Mouse (Mus musculus) liver, adult 2 months (tissue): Measurements from ENCODE around the gene Gm45140. TPM values are rescaled to one million over a fixed set of nuclear protein-coding genes. Genes with fewer than 3 reads are reported as not detected.

Experiments used
- DNase-seq: peaks from one replicate; pipeline ENCODE4 v3.0.0-alpha.2; 2011; ENCODE audit warnings: low read depth, low spot score; ENCODE audit errors: extremely low read depth
- H3K27ac ChIP-seq: fragments of 200-500 bp; replicated peaks from 2 replicates; pipeline ENCODE4 v1.5.1; 2012; ENCODE audit warnings: low read depth, mild to moderate bottlenecking, control low read depth, inconsistent platforms, low read length; ENCODE audit not compliant: insufficient read depth
- H3K27me3 ChIP-seq: fragments of 200-500 bp; 2 replicates; pipeline ENCODE4 v1.6.1; 2012; ENCODE audit warnings: mild to moderate bottlenecking, moderate library complexity, low read length, inconsistent platforms; ENCODE audit not compliant: control insufficient read depth, insufficient read depth
- H3K36me3 ChIP-seq: fragments of 200-500 bp; 2 replicates; pipeline ENCODE4 v1.6.1; 2012; ENCODE audit warnings: low read length, inconsistent platforms; ENCODE audit not compliant: control insufficient read depth, insufficient read depth
- H3K4me1 ChIP-seq: fragments of 200-500 bp; 2 replicates; pipeline ENCODE4 v1.6.1; 2011; ENCODE audit warnings: low read length; ENCODE audit not compliant: control insufficient read depth, insufficient read depth
- H3K4me3 ChIP-seq: fragments of 200-500 bp; 2 replicates; pipeline ENCODE4 v1.5.1; 2011; ENCODE audit warnings: low read depth, mild to moderate bottlenecking, control low read depth, low read length, moderate library complexity; ENCODE audit not compliant: insufficient read depth
- H3K79me2 ChIP-seq: fragments of 200-500 bp; 2 replicates; pipeline ENCODE4 v1.6.1; 2012; ENCODE audit warnings: inconsistent platforms, mild to moderate bottlenecking, low read length, moderate library complexity; ENCODE audit not compliant: control insufficient read depth, insufficient read depth
- H3K9ac ChIP-seq: fragments of 200-500 bp; 2 replicates; pipeline ENCODE4 v1.6.1; 2012; ENCODE audit warnings: low read depth, mild to moderate bottlenecking, control low read depth, inconsistent platforms, low read length
- CTCF ChIP-seq: fragments of 200-500 bp; IDR thresholded peaks from 2 replicates; pipeline ENCODE4 v1.5.1; 2011; ENCODE audit warnings: low read depth, low read length, control low read depth
- POLR2A ChIP-seq: fragments of 200-500 bp; IDR thresholded peaks from 2 replicates; pipeline ENCODE4 v1.6.1; 2011; ENCODE audit warnings: low read length, control low read depth; ENCODE audit not compliant: insufficient read depth; ENCODE audit errors: extremely low read depth
- WGBS: fragments of 180-500 bp; shearing (Covaris S2); methylation state at CpG from one replicate; pipeline ENCODE4 v1.1.7; 2018; 5-methylcytosine and 5-hydroxymethylcytosine counted together
- polyA plus RNA-seq: library from polyadenylated mRNA; depleted of rRNA; stranded (reverse); fragments of >200 nt; gene quantifications from 2 replicates; pipeline ENCODE4 v1.2.3, GENCODE M21; 2012; rRNA removed
- total RNA-seq: library from RNA; depleted of rRNA; stranded (reverse); fragments of >200 nt; gene quantifications from 2 replicates; pipeline ENCODE4 v1.2.3, GENCODE M21; 2014; rRNA removed

Gm45140 gene
- total and polyA plus RNA-seq, 2 experiments: 0.98 to 1.0 TPM

GRCm38 (mm10) chr6:87739898-87740297, 95.7 kb downstream of the Gm45140 start:
- no peak overlapping the region for H3K9ac ChIP-seq
- no peaks in the 10 kb centered on the region for H3K79me2 ChIP-seq
- no peaks in the 10 kb centered on the region; the same call in 1 of the 2 replicates for H3K4me1 ChIP-seq
- no peaks in the 10 kb centered on the region for H3K36me3 ChIP-seq
- no peaks in the 10 kb centered on the region for H3K27me3 ChIP-seq
- H3K27ac ChIP-seq: no peak overlapping the region
- no peak overlapping the region for H3K4me3 ChIP-seq
- TF ChIP-seq CTCF (no peak), POLR2A (no peak)
- 71% methylated on average over 6 of the region's 6 CpGs for WGBS
- no peak for DNase-seq

Other genes with a start within 250 kb of the Gm45140 start
- 0.07 and 0.09 TPM in 2 replicates for gene Prokr1, start 245.1 kb downstream of the Gm45140 start, total RNA-seq
- gene Prokr1, start 245.1 kb downstream of the Gm45140 start, polyA plus RNA-seq: 0.04 and 0.07 TPM in 2 replicates
- 3.4 and 3.7 TPM in 2 replicates for gene Aplf, start 163.6 kb downstream of the Gm45140 start, total RNA-seq
- 1.2 and 1.4 TPM in 2 replicates for gene Aplf, start 163.6 kb downstream of the Gm45140 start, polyA plus RNA-seq
- 0.65 and 1.2 TPM in 2 replicates for gene Efcc1, start 104.9 kb downstream of the Gm45140 start, total RNA-seq
- 0.41 and 0.86 TPM in 2 replicates for gene Efcc1, start 104.9 kb downstream of the Gm45140 start, polyA plus RNA-seq
- 0.34 and 0.74 TPM in 2 replicates for gene Gp9, start 57.7 kb downstream of the Gm45140 start, total RNA-seq
- gene Gp9, start 57.7 kb downstream of the Gm45140 start, polyA plus RNA-seq: 0.25 TPM in 1 of 2 replicates, not detected in the other
- 63.0 and 71.9 TPM in 2 replicates for gene Rab43, start 23.6 kb downstream of the Gm45140 start, total RNA-seq
- 106 and 139 TPM in 2 replicates for gene Rab43, start 23.6 kb downstream of the Gm45140 start, polyA plus RNA-seq
- 18.6 and 22.8 TPM in 2 replicates for gene Isy1, start 3.0 kb upstream of the Gm45140 start, total RNA-seq
- gene Isy1, start 3.0 kb upstream of the Gm45140 start, polyA plus RNA-seq: 5.6 and 6.8 TPM in 2 replicates
- 271 and 286 TPM in 2 replicates for gene Cnbp, start 15.3 kb upstream of the Gm45140 start, total RNA-seq
- 165 and 177 TPM in 2 replicates for gene Cnbp, start 15.3 kb upstream of the Gm45140 start, polyA plus RNA-seq
- gene Copg1, start 52.0 kb upstream of the Gm45140 start, total RNA-seq: 41.1 and 57.2 TPM in 2 replicates
- 19.5 and 21.5 TPM in 2 replicates for gene Copg1, start 52.0 kb upstream of the Gm45140 start, polyA plus RNA-seq
- gene Hmces, start 78.1 kb upstream of the Gm45140 start, total RNA-seq: 6.5 and 7.9 TPM in 2 replicates
- 6.3 and 9.6 TPM in 2 replicates for gene Hmces, start 78.1 kb upstream of the Gm45140 start, polyA plus RNA-seq
- gene H1fx, start 145.8 kb upstream of the Gm45140 start, total RNA-seq: 0.13 TPM in 1 of 2 replicates, not detected in the other
- 0.11 and 0.52 TPM in 2 replicates for gene H1fx, start 145.8 kb upstream of the Gm45140 start, polyA plus RNA-seq
- 69.7 and 80.9 TPM in 2 replicates for gene Rab7, start 209.5 kb upstream of the Gm45140 start, total RNA-seq
- 134 and 145 TPM in 2 replicates for gene Rab7, start 209.5 kb upstream of the Gm45140 start, polyA plus RNA-seq
- gene Rpn1, start 248.7 kb upstream of the Gm45140 start, total RNA-seq: 124 and 153 TPM in 2 replicates
- 121 and 149 TPM in 2 replicates for gene Rpn1, start 248.7 kb upstream of the Gm45140 start, polyA plus RNA-seq